Mouse (Mus musculus): ENCODE measurements around the gene Shroom3. TPM values are rescaled to one million over a fixed set of nuclear protein-coding genes. Genes with fewer than 3 reads are reported as not detected.
A peak's percentile ranks its signal among the peaks of the same experiment; 100 is the strongest.

Shroom3 gene
- 8.3 and 9.1 TPM in 2 replicates for polyA plus RNA-seq (2014; fragmentation: Nextera tagmentation; extraction: Ambion mirVana)

DNA sequence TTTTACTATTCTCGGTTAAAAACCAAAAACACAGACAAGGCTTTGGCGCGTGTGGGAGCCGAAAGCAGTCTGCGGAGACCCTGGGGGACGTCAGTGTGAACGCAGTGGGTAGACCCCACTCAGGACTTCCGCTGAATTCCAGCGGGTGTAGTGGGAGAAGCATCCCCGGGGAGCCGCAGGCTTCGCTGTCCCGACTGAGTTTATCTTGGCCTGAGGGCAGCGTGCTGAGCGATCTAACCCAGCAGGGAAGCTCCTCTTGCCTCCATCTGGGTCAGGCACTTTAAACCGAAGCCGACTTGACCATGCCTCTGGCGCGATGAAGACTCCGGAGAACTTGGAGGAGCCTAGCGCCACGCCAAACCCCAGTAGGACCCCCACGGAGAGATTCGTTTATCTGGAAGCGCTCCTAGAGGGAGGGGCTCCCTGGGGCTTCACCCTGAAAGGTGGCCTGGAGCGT, at the start of gene Shroom3:
Gene Shroom3 (plus strand): TSS at position 85 of the 457 bp plus-strand sequence.
- Histone ChIP-seq H3K4me2 (replicated peaks; ENCODE audit: low read depth, low read length) (peak within 1 kb of the TSS; percentile 95), H3K27me3 (ENCODE audit: control insufficient read depth, insufficient read depth, low read length) (no peaks in the 10 kb centered on the region), H3K4me3 (ENCODE audit: low read depth, low read length) (peak within 1 kb of the TSS; percentile 43), H3K9ac (replicated peaks; ENCODE audit: low read depth, low read length) (peak within 1 kb of the TSS; percentile 18; the same call in 1 of the 2 replicates), H3K36me3 (ENCODE audit: control insufficient read depth, insufficient read depth, low read length) (no peaks in the 10 kb centered on the region), H3K27ac (ENCODE audit: low read length) (no peak within 1 kb of the TSS), H3K4me1 (ENCODE audit: control insufficient read depth, insufficient read depth, low read length) (no peaks in the 10 kb centered on the region), H3K9me3 (ENCODE audit: control insufficient read depth, low read depth, low read length) (no peaks in the 10 kb centered on the region)
- no peak for ATAC-seq (ENCODE audit: insufficient number of reproducible peaks, insufficient read depth, low FRiP score, low read depth)
- WGBS = under 1% methylated on average over 26 of the region's 26 CpGs

DNA sequence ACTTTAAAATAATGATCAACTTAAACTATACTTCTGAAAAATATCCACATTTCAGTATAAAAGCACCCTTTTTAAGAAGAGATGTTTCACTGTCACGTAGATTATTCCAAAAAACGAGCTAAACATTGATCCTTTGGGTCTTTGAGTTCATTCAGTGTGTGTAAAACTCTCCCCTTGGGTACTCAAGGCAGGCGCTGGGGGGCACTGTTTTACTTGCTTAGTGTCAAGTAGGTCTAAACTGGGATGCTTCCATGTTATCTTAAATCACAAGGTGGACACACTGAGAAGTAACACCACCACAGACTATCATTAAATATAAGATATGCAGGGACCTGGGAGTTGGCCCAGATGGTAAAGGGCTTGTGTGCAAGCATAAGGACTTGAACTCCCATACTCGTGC, 49.7 kb upstream of the Shroom3 start:
- no peaks in the 10 kb centered on the region for H3K36me3 ChIP-seq (ENCODE audit: control insufficient read depth, insufficient read depth, low read length)
- H3K4me2 ChIP-seq (replicated peaks; ENCODE audit: low read depth, low read length) = no peak overlapping the region
- H3K4me3 ChIP-seq (ENCODE audit: low read depth, low read length) = no peak overlapping the region
- H3K4me1 ChIP-seq (ENCODE audit: control insufficient read depth, insufficient read depth, low read length) = no peaks in the 10 kb centered on the region
- H3K9ac ChIP-seq (replicated peaks; ENCODE audit: low read depth, low read length) = no peak overlapping the region
- 59% methylated on average over 4 of the region's 4 CpGs for WGBS
- no peak for ATAC-seq (ENCODE audit: insufficient number of reproducible peaks, insufficient read depth, low FRiP score, low read depth)
- no peak overlapping the region for H3K27ac ChIP-seq (ENCODE audit: low read length)
- no peaks in the 10 kb centered on the region for H3K9me3 ChIP-seq (ENCODE audit: control insufficient read depth, low read depth, low read length)
- no peaks in the 10 kb centered on the region for H3K27me3 ChIP-seq (ENCODE audit: control insufficient read depth, insufficient read depth, low read length)

DNA sequence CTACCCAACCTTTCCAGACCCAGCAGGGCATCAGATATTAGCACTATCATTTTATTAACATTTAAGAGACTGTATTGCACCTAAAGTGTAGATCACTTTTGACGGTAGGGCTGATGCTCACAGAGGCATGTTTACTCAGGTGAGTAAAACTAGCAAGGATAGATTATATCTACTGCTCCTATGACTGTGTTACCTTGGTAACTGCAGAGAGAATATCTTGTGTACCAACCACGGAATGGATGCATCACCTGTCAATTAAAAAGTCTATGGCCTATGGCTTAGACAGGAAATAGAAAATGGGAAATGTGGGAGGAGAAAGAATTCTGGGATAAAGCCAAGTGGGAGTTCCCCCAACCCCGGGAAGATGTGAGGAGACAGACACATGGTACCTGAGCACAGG, 48.3 kb upstream of the Shroom3 start:
- 64% methylated on average over 3 of the region's 3 CpGs for whole genome bisulfite sequencing

DNA sequence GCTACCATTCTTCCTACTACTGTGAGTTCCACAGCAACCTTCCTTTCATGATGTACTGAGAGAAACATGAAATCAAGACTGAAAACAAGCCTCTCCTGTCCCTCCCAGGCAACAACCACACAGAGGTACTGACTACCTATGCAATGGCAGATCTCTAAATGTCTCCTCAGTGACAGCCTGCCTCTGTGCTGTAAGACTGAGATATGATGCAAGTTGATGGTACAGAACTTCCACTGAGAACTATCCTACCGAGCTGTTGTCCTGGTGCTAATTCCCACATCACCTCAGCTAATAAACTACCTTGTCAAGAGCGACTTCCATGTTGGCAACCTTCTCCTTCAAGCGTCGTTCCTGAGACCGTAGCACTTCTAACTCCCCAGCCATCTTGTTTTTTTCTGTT, 47.3 kb upstream of the Shroom3 start:
- Histone ChIP-seq H3K4me1 (ENCODE audit: control insufficient read depth, insufficient read depth, low read length) (no peaks in the 10 kb centered on the region), H3K27ac (ENCODE audit: low read length) (no peak overlapping the region), H3K36me3 (ENCODE audit: control insufficient read depth, insufficient read depth, low read length) (no peaks in the 10 kb centered on the region), H3K4me3 (ENCODE audit: low read depth, low read length) (no peak overlapping the region), H3K9me3 (ENCODE audit: control insufficient read depth, low read depth, low read length) (no peaks in the 10 kb centered on the region), H3K9ac (replicated peaks; ENCODE audit: low read depth, low read length) (no peak overlapping the region), H3K4me2 (replicated peaks; ENCODE audit: low read depth, low read length) (no peak overlapping the region), H3K27me3 (ENCODE audit: control insufficient read depth, insufficient read depth, low read length) (no peaks in the 10 kb centered on the region)
- WGBS = 84% methylated on average over 5 of the region's 5 CpGs
- ATAC-seq (ENCODE audit: insufficient number of reproducible peaks, insufficient read depth, low FRiP score, low read depth) = no peak

More for the DNA sequence above, 48.3 kb upstream of the Shroom3 start:
- no peak overlapping the region for H3K4me3 ChIP-seq (ENCODE audit: low read depth, low read length)
- H3K4me1 ChIP-seq (ENCODE audit: control insufficient read depth, insufficient read depth, low read length) = no peaks in the 10 kb centered on the region
- no peak for ATAC-seq (ENCODE audit: insufficient number of reproducible peaks, insufficient read depth, low FRiP score, low read depth)
- no peak overlapping the region for H3K9ac ChIP-seq (replicated peaks; ENCODE audit: low read depth, low read length)
- H3K27ac ChIP-seq (ENCODE audit: low read length) = no peak overlapping the region
- H3K9me3 ChIP-seq (ENCODE audit: control insufficient read depth, low read depth, low read length) = no peaks in the 10 kb centered on the region
- no peaks in the 10 kb centered on the region for H3K36me3 ChIP-seq (ENCODE audit: control insufficient read depth, insufficient read depth, low read length)
- H3K27me3 ChIP-seq (ENCODE audit: control insufficient read depth, insufficient read depth, low read length) = no peaks in the 10 kb centered on the region
- H3K4me2 ChIP-seq (replicated peaks; ENCODE audit: low read depth, low read length) = no peak overlapping the region

DNA sequence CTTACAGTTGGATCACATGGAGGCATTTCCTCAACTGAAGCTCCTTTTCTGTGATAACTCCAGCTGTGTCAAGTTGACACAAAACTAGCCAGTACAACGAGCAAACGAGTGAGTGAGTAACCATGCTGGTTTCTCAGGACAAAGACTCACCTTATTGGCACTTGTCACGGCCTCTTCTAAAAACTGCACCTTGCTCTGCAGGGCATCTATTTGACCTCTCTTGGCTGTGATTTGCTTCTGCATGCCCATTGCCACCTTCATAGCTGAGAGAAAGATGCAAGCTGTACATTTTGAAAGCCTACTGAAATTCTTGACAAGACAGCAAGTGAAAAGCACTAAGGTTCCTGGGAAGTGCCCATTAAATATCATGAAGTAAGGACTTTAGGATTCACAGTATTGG, 42.4 kb upstream of the Shroom3 start:
- Histone ChIP-seq H3K27ac (ENCODE audit: low read length) (no peak overlapping the region), H3K9me3 (ENCODE audit: control insufficient read depth, low read depth, low read length) (no peaks in the 10 kb centered on the region), H3K36me3 (ENCODE audit: control insufficient read depth, insufficient read depth, low read length) (no peaks in the 10 kb centered on the region), H3K27me3 (ENCODE audit: control insufficient read depth, insufficient read depth, low read length) (no peaks in the 10 kb centered on the region), H3K4me3 (ENCODE audit: low read depth, low read length) (no peak overlapping the region), H3K4me2 (replicated peaks; ENCODE audit: low read depth, low read length) (no peak overlapping the region), H3K9ac (replicated peaks; ENCODE audit: low read depth, low read length) (no peak overlapping the region), H3K4me1 (ENCODE audit: control insufficient read depth, insufficient read depth, low read length) (no peaks in the 10 kb centered on the region)
- ATAC-seq (ENCODE audit: insufficient number of reproducible peaks, insufficient read depth, low FRiP score, low read depth) = no peak
- 80% methylated on average over 3 of the region's 3 CpGs for WGBS

- Histone ChIP-seq H3K4me3 (ENCODE audit: low read depth, low read length) (no peak overlapping the region), H3K36me3 (ENCODE audit: control insufficient read depth, insufficient read depth, low read length) (no peaks in the 10 kb centered on the region), H3K4me1 (ENCODE audit: control insufficient read depth, insufficient read depth, low read length) (no peaks in the 10 kb centered on the region), H3K27ac (ENCODE audit: low read length) (no peak overlapping the region), H3K27me3 (ENCODE audit: control insufficient read depth, insufficient read depth, low read length) (no peaks in the 10 kb centered on the region), H3K4me2 (replicated peaks; ENCODE audit: low read depth, low read length) (no peak overlapping the region), H3K9me3 (ENCODE audit: control insufficient read depth, low read depth, low read length) (no peaks in the 10 kb centered on the region), H3K9ac (replicated peaks; ENCODE audit: low read depth, low read length) (no peak overlapping the region)
- WGBS = 9% methylated on average over 1 of the region's 1 CpGs
- no peak for ATAC-seq (ENCODE audit: insufficient number of reproducible peaks, insufficient read depth, low FRiP score, low read depth)
Measured at GRCm38 (mm10) chr5:92656256-92656655, 27.0 kb upstream of the Shroom3 start.

DNA sequence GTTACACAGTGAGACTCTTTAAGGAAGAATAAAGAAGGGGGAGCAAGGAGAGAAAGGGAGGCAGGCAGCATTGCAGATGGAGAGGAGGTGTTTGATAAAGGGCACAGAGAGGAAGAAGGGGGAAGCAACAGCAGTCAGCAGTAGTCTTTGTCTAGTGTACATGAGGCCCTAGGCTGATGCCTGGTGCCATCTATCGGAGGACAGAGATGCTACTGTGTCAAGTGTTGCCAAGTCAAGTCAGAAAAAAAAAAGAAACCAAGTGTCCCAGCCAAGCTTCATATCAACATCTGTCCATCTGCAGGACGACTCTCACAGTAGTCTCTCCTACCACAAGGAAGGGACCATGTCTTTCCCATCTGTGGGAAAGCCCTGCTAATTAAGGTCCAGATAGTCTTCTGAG, 18.9 kb upstream of the Shroom3 start:
- Histone ChIP-seq H3K4me1 (ENCODE audit: control insufficient read depth, insufficient read depth, low read length) (no peaks in the 10 kb centered on the region), H3K27me3 (ENCODE audit: control insufficient read depth, insufficient read depth, low read length) (no peaks in the 10 kb centered on the region), H3K4me3 (ENCODE audit: low read depth, low read length) (no peak overlapping the region), H3K9ac (replicated peaks; ENCODE audit: low read depth, low read length) (no peak overlapping the region), H3K9me3 (ENCODE audit: control insufficient read depth, low read depth, low read length) (no peaks in the 10 kb centered on the region), H3K4me2 (replicated peaks; ENCODE audit: low read depth, low read length) (no peak overlapping the region), H3K27ac (ENCODE audit: low read length) (no peak overlapping the region), H3K36me3 (ENCODE audit: control insufficient read depth, insufficient read depth, low read length) (no peaks in the 10 kb centered on the region)
- no peak for ATAC-seq (ENCODE audit: insufficient number of reproducible peaks, insufficient read depth, low FRiP score, low read depth)
- WGBS = 57% methylated on average over 2 of the region's 2 CpGs

DNA sequence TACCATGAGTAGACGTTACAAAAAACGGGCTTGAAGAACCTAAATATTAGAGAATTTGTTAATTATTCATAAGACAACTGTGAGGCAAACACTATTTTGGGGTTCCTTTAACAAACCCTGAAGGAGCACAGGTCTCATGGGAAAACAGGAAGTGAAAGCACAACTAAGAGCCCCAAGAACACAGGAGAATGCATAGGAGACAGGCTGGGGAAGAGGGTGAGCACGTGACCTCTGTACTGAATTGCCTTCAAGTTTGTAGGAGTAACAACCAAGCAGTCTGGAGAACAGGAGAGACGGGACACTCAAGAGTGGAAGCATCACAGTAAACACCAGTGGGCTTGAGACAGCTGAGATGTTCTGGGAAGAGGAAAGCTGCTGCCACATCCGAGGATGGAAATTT, 16.4 kb upstream of the Shroom3 start:
- WGBS = 79% methylated on average over 5 of the region's 5 CpGs
- Histone ChIP-seq H3K9me3 (ENCODE audit: control insufficient read depth, low read depth, low read length) (no peaks in the 10 kb centered on the region), H3K27me3 (ENCODE audit: control insufficient read depth, insufficient read depth, low read length) (no peaks in the 10 kb centered on the region), H3K9ac (replicated peaks; ENCODE audit: low read depth, low read length) (no peak overlapping the region), H3K4me3 (ENCODE audit: low read depth, low read length) (no peak overlapping the region), H3K4me2 (replicated peaks; ENCODE audit: low read depth, low read length) (no peak overlapping the region), H3K4me1 (ENCODE audit: control insufficient read depth, insufficient read depth, low read length) (no peaks in the 10 kb centered on the region), H3K36me3 (ENCODE audit: control insufficient read depth, insufficient read depth, low read length) (no peaks in the 10 kb centered on the region), H3K27ac (ENCODE audit: low read length) (no peak overlapping the region)
- no peak for ATAC-seq (ENCODE audit: insufficient number of reproducible peaks, insufficient read depth, low FRiP score, low read depth)

DNA sequence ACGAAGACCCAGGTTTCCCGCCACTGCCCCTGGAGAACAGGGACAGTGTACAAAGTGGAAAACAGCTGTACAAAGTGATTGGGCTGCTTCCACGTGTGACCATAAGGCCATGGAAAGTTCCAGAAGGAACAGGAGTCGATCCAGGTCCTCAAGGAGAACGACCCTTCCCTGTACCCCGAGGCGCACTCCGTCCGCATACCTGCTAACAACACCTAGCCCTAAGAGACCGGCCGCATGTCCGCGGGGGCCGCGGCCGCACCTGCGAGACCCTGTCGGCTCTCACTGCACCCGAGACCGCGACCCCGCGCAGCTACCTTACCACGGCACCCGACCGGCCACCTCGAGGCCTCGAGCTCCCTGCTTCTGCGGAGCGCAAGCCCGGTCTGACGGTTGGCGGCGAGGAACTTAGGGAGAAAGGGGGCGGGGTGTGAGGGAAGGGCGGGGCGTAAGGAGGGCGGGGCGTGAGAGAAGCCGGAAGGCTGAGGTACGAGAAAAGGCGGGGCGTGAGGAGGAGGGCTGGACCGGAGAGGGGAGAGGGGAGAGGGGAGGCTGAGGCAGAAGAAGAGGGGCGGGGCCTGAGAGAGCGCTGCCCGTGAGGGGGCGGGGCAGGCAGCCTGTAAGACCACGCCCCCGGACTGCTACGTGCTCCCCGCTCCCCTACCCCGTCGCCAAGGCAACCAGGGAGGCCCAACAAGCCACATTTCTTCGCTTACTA, 8.2 kb upstream of the Shroom3 start, which contains the start of gene Ccdc158:
Gene Ccdc158 (minus strand): TSS at position 413 of the 715 bp plus-strand sequence.
- H3K36me3 ChIP-seq (ENCODE audit: control insufficient read depth, insufficient read depth, low read length) = no peaks in the 10 kb centered on the region
- no peak within 1 kb of the TSS; the same call in 1 of the 2 replicates for H3K9ac ChIP-seq (replicated peaks; ENCODE audit: low read depth, low read length)
- no peaks in the 10 kb centered on the region for H3K27me3 ChIP-seq (ENCODE audit: control insufficient read depth, insufficient read depth, low read length)
- 12% methylated on average over 51 of the region's 55 CpGs for WGBS
- peak within 1 kb of the TSS; percentile 84 for H3K4me2 ChIP-seq (replicated peaks; ENCODE audit: low read depth, low read length)
- H3K4me1 ChIP-seq (ENCODE audit: control insufficient read depth, insufficient read depth, low read length) = no peaks in the 10 kb centered on the region
- no peak within 1 kb of the TSS for H3K27ac ChIP-seq (ENCODE audit: low read length)
- peak within 1 kb of the TSS; percentile 41 for H3K4me3 ChIP-seq (ENCODE audit: low read depth, low read length)
- no peaks in the 10 kb centered on the region for H3K9me3 ChIP-seq (ENCODE audit: control insufficient read depth, low read depth, low read length)
- peak; percentile 86 for ATAC-seq (ENCODE audit: insufficient number of reproducible peaks, insufficient read depth, low FRiP score, low read depth)

Data from stomach, embryonic 14.5 days (tissue).